Mouse (Mus musculus): Measurements from ENCODE around the gene Acot4.
"Not testable (repeated sequence)": the region's sequence is repeated elsewhere in the genome, so short reads cannot be mapped to it uniquely, and the experiment has no call there.

Gene Acot4

GRCm38 (mm10) chr12:84077371-84077990 lies 39.3 kb downstream of the Acot4 start:
- no peak for DNase-seq (ENCODE audit: low read depth, low spot score)

GRCm38 (mm10) chr12:84083842-84084241 lies 45.7 kb downstream of the Acot4 start:
- DNase-seq (ENCODE audit: low read depth, low spot score): no peak

- no peak for DNase-seq (ENCODE audit: low read depth, low spot score)
Observed at GRCm38 (mm10) chr12:84084581-84084980, 46.4 kb downstream of the Acot4 start.

- not testable (repeated sequence) for DNase-seq (ENCODE audit: low read depth, low spot score)
Observed at GRCm38 (mm10) chr12:84094666-84095065, 56.5 kb downstream of the Acot4 start.
